Mouse (Mus musculus) myocyte (in vitro differentiated cells): Measurements from ENCODE around the gene Rpa1.

ENCODE experiments used
- E2F4 ChIP-seq: IDR thresholded peaks from one replicate; pipeline ENCODE4 v1.6.1; 2011; ENCODE audit warnings: mild to moderate bottlenecking, control low read depth, moderate library complexity; ENCODE audit not compliant: insufficient read depth
- MAX ChIP-seq: IDR thresholded peaks from one replicate; pipeline ENCODE4 v1.6.1; 2011; ENCODE audit warnings: low read depth, mild to moderate bottlenecking, control low read depth
- POLR2A ChIP-seq: IDR thresholded peaks from one replicate; pipeline ENCODE4 v1.6.1; 2011; ENCODE audit warnings: low read depth, mild to moderate bottlenecking, control low read depth, moderate library complexity; ENCODE audit not compliant: insufficient read length
- USF1 ChIP-seq: IDR thresholded peaks from one replicate; pipeline ENCODE4 v1.6.1; 2011; ENCODE audit warnings: low read depth, mild to moderate bottlenecking, control low read depth, moderate library complexity

GRCm38 (mm10) chr11:75324433-75324832 is 23.7 kb downstream of the Rpa1 start:
- TF ChIP-seq MAX (no peak), E2F4 (no peak), POLR2A (no peak), USF1 (no peak)
